Mouse (Mus musculus): ENCODE results near the gene Cop1.

- no peak for TF ChIP-seq CTCF (IDR thresholded peaks at IDR 0.05; ENCODE audit: control insufficient read depth, insufficient read depth, insufficient read length)
- TF ChIP-seq MYOG (IDR thresholded peaks at IDR 0.05; ENCODE audit: control insufficient read depth, extremely low read depth, insufficient read length): no peak
- TF ChIP-seq MAX (IDR thresholded peaks at IDR 0.05): no peak
These were observed 18.2 kb downstream of the Cop1 start for GRCm38 (mm10) chr1:159250320-159250719.
